Mouse (Mus musculus): ENCODE data around the gene Coa6.

Gene Coa6

DNA sequence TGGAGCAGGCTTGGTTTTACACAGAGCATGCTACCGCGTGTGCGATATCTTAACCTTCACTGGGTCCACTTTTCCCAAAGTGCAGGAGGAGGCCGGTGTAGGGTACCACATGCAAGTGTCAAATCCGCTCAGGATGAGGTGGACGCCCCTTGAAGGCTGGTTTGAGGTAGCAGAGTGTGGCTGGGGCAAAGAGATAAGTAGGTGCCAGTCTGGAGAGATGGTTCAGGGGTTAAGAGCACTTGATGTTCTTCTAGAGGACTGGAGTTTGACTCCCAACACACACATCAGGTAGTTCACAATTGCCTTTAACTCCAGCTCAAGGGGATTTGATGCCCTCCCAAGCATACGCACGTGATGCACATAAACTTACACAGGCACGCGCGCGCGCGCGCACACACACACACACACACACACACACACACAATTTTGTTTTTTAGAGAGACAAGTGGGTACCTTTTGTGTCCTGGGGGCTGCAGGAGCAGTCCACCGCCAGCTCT lies 51.5 kb downstream of the Coa6 start:
- no peak for DNase-seq

DNA sequence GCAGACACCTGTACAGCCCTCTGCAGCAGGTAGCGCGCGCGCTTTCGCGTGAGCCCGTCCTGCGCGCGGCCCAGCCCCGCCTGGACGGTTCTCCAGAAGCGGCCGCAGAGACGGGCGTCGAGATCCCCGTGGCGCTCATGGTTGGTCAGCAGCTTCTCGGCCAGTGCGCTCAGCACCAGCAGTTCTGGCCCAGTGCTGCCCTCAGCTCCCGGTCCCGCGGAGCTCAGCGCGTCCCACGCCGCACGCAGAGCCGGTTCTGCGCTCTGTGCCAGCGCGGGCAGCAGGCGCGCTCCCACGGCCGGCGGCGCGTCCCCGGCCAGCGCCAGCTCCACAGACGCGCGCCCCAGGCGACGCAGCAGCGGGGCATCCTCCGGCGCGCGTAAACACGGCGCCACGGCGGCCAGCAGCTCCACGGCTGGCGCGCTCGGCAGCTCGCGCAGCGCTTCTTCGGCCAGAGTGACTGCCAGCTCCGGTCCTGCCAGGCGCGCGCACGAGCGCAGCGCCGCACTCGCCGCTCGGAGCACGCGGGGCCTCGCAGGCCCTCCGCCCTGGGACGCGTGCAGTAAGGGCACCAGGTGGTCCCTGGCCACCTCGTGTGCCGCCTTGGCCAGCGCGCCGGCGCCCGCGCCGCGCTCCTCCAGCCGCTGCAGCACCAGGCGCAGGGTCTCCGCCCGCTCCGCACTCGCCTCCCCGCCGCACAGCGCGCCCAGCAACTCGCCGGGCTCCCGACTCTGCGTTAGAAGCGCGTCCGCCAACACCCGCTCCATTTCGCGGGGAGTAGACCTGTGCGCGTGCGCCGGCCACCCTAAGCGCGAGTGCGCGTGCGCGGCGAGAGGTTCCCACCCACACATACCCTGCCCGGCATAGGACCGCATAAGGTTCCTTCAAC lies 52.2 kb downstream of the Coa6 start, which contains the start of gene Tarbp1:
TSS of gene Tarbp1 (minus strand) at position 767 of the 889 bp plus-strand sequence.
- peak; percentile 95 for DNase-seq
